Mouse (Mus musculus): ENCODE measurements around the gene Chkb.
A peak's percentile ranks its signal among the peaks of the same experiment; 100 is the strongest.

Gene Chkb

DNA sequence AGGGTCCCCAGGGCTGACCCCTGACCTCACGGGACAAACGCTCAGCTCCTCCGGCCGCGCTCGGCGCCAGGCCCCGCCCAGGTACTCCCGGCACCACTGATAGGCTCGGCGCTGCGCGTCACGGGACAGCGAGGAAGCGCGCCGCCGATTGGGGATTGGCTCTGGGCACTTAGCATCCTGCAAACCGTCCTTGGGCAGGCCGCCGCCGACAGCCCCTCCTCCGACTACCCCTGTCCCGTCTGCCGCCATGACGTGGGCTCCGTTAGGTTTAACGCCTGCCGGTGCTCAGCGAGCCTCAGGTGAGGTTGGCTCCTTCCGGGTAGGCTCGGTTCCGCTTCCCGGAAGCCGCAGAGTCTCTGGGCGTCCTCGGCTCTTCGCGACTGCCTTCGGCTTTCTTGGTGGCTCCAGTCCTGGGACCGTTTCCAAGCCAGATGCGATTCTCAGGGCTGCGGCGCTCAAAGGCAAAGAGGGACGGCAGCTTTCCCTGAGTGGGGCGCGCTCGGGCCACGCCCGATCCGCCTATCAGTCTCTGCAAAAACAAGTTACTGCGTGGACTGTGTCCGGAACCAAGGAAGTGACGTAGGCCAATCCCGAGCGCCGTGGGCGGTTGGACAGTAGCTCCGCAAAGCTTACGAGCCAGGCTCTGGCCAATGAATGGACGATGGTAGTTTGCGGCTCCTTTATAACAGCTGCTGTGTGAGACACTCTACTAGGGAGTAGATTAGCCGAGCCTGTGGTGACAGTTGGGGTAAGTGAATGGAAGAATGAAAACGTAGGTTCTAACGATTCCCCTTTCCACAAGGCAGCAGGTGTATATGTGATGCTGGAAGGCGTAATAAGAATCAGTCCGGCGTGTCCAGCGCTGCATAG lies at the start of gene Chkb, which contains the start of the genes C730034F03Rik and Gm44502:
Chkb (minus strand) TSS at position 557 of the 870 bp plus-strand sequence.
C730034F03Rik (plus strand) TSS at position 238 of the 870 bp plus-strand sequence.
Gm44502 (minus strand) TSS at position 345 of the 870 bp plus-strand sequence.
- peak; percentile 91 for DNase-seq

GRCm38 (mm10) chr15:89478622-89479021 lies 48.9 kb upstream of the Chkb start:
- DNase-seq = no peak

DNA sequence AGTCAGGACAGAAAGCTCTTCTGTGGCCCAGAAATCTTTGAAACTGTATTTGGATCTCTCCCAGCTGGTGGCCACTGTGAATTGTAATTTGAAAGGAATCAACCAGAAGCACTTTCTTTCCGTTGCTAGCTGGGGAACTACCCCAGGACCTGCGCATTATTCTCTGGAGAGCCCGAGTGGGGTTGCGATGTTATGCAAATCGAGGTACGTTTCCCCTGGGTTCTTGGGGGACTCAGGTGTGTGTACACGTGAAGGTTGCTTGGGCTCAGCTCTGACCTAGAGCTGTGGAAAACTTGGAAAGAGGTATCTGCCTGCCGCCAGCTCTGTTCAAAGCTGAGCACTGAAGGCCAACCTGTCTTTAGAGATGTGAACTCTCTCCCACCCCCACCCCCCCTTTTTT lies 48.1 kb upstream of the Chkb start:
- DNase-seq = no peak

DNA sequence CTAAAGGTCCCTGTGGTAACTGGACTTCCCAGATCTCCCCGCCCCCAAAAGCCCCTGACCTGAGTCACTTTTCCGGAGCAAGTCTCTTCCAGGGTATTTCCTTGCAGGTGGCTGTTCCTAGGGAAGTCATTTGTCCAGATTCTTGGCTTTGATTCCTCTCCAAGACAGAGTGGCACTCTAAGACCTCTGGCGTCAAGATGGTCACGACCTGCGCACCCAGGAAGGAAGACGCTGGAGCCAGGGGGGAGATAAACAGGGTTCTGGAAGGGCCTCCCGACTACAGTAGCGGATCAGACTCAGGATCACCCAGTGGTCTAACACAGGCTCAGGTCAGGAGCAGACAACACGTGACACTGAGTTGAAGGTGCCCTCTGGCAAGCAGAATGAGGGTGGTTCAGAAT lies 47.4 kb upstream of the Chkb start, which contains the start of gene Arsa:
Arsa (minus strand) TSS at position 335 of the 401 bp plus-strand sequence.
- no peak for DNase-seq

GRCm38 (mm10) chr15:89476475-89476815 lies 46.7 kb upstream of the Chkb start:
- DNase-seq = no peak

DNA sequence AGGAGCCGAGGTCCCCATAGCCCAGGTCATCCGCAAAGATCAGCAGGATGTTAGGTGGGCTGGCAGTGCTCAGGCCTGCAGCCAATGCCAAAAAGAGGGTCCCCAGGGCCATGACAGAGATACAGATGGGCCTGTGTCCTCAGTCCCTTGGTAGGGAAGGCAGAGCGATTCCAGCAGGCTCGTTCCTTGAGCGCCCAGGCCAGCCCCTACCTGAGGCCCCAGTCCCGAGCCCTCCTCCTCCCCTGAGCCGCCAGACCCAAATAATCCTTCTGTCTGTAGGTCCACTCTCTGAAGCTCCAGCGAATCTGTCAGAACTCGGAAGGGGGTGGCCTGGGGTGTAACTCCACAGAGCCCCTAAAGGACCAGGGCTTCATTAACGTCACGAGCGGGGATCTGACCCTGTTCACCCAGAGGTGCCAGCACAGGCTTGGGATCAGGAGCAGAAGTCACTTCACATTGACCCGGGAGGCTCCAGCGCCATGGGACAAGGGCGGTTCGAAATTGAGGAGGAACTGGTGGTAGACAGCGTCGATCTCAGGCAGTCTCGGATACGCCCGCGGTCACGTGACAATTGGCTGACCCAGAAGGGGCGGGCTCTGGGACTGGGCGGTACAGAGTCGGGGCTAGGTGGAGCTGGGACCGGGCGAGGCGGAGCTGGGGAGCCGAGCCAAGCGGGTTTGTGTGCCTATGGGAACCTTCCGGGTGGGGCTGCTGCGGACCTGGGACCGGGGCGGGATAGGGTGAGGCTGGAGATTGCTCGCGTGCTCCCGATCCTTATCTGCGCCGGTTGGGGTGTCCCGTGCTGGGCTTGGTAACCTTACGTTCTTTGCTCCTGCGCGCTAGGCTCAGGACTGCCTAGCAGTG lies 46.1 kb upstream of the Chkb start:
- peak; percentile 91 to 92 for DNase-seq

DNA sequence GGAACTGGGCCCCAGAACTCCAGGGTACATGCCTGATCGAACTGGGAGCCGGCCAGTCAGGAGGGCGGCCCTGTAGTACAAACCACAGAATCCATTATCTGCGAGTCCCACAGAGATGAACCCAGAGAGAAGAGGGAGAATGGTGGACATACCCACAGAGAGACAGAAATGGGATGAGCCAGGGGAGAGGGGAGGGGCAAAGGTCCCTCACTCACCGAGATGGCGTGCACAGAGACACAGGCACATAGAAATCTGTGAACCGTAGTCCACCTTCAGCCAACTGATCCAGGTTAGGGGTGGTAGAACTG lies 45.5 kb upstream of the Chkb start:
- no peak for DNase-seq

GRCm38 (mm10) chr15:89474596-89475292 lies 45.0 kb upstream of the Chkb start:
- no peak for DNase-seq

- DNase-seq = no peak
These were observed 44.2 kb upstream of the Chkb start for GRCm38 (mm10) chr15:89473921-89474320.

- no peak for DNase-seq
These were observed 43.7 kb upstream of the Chkb start for GRCm38 (mm10) chr15:89473370-89473769.

GRCm38 (mm10) chr15:89471476-89471875 lies 41.8 kb upstream of the Chkb start:
- DNase-seq = no peak

DNA sequence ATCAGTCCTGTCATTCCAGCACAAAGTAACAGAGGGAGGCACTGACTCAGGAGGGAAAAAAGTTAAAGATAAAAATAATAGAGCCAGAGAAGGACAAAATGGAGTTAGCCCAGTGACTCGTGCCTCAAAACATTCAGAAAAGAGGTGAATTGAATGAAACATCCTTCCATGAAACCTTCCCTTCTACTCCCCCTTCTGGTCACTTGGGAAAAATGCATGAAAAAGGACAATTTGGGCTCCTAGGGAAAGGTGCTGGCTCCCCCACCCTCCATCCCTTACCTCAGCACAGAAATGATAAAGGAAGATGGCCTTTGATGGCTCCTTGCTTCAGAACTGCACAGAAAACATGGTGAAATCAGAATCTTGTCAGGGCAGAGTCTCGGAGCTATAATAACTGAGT lies 38.9 kb upstream of the Chkb start:
- no peak for DNase-seq

GRCm38 (mm10) chr15:89465052-89465451 lies 35.3 kb upstream of the Chkb start:
- DNase-seq = no peak

DNA sequence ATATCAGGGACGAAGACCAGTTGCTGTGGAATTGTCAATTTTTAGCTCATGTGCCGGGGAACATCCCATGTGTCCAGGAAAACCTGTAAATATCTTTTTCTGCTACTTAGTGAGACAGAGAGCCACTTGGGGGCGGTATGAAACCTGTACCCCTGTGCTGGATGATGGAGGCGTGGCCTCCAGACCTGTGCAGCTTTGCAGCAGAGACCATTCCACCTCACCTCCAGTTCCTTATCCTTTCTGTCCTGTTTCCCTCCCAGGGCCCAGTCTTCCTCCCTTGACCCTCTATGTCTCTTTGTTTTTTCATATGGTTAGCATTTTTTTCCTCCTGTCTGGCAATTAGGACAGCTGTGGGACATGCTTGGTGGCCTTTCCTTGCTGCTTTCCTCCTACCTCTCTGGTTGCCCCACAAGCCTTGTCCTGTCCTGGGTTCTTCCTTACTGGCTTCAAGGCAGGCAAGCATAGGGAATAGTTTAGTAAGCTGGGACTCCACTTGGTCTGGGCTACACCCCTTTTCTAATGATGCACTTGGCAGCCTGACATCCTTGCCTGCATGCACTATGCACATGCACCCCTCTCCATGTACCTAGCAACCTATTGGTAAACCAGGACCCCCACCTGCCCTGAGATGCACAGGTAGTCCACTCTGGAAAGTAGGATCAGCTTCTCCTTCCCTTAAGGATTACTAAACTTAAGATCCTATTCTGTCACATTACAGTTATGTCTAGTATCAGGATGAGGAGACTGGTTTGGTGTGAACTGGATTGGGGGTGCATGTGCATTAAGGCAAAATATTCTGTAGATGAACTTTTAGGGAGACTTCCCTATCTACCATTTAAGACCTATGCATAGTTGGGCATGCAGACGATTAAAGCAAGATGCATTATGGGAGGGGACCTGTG lies 33.9 kb upstream of the Chkb start:
- DNase-seq = no peak

GRCm38 (mm10) chr15:89462176-89462575 lies 32.5 kb upstream of the Chkb start:
- DNase-seq = no peak

- no peak for DNase-seq
These were observed 31.6 kb upstream of the Chkb start for GRCm38 (mm10) chr15:89461321-89461720.

GRCm38 (mm10) chr15:89460298-89460697 lies 30.6 kb upstream of the Chkb start:
- no peak for DNase-seq

- no peak for DNase-seq
These were observed 30.1 kb upstream of the Chkb start for GRCm38 (mm10) chr15:89459821-89460220.

DNA sequence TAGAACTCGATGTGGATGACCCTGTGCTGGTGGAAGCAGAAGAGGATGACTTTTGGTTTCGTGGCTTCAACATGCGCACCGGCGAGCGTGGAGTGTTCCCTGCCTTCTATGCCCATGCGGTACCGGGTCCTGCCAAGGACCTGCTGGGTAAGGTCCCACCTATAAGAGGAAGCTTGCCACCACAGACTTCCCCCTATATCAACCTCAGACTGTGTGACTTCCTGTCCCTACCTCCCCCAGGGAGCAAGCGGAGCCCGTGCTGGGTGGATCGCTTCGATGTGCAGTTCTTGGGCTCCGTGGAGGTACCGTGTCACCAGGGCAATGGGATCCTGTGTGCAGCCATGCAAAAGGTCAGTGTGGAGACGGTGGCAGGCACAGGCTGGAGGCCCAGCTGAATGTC lies 29.2 kb upstream of the Chkb start:
- DNase-seq = peak; percentile 48 to 57

DNA sequence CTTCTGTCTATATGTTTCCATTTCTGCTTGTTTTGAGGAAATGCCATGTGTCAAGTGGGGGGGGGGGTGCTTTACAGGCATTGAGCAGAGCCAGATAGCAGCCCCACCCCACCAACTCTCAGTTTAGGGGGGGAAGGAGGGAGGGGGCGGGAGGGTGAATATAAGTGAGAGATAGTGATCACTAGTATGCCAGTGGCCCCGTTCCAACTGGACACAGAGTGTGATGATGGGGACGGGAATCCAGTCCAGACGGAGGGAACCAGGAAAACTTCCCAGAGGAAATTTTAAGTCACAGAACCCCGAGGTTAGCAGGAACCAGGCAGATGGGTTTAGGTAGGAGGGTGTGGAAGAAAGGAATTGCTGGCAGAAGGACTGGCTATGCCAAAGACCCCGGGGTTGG lies 25.9 kb upstream of the Chkb start:
- no peak for DNase-seq

GRCm38 (mm10) chr15:89454857-89455256 lies 25.1 kb upstream of the Chkb start:
- DNase-seq = no peak

GRCm38 (mm10) chr15:89453865-89454478 lies 24.3 kb upstream of the Chkb start, which contains the start of gene Mapk8ip2:
Gene Mapk8ip2, plus strand, starts transcription at chr15:89453913.
- DNase-seq = no peak
